Mouse (Mus musculus): ENCODE results near the gene Tkt.

Gene Tkt

GRCm38 (mm10) chr14:30619982-30620578 lies 71.9 kb downstream of the Tkt start:
- TF ChIP-seq GATA4 (IDR thresholded peaks at IDR 0.05; ENCODE audit: insufficient replicate concordance, low read length), result no peak

GRCm38 (mm10) chr14:30622130-30622529 lies 74.0 kb downstream of the Tkt start:
- TF ChIP-seq GATA4 (IDR thresholded peaks at IDR 0.05; ENCODE audit: insufficient replicate concordance, low read length), result no peak

- no peak for TF ChIP-seq GATA4 (IDR thresholded peaks at IDR 0.05; ENCODE audit: insufficient replicate concordance, low read length)
Measured at GRCm38 (mm10) chr14:30622556-30622955, 74.4 kb downstream of the Tkt start.
